ENCODE assay signal across 8 mouse cellular contexts in genomic region chr12:69890476-69890875, GRCm38 (mm10). TPM values are rescaled to one million over a fixed set of nuclear protein-coding genes. Genes with fewer than 3 reads are reported as not detected.
DNase-seq lines count a peak whose midpoint lies in the region; ATAC-seq and TF ChIP-seq lines count a peak whose summit lies in the region.

No protein-coding gene starts in this region.

- H3K27ac ChIP-seq in layer of hippocampus, adult 2 months, result peak overlapping the region; percentile 98
- H3K27ac ChIP-seq in embryonic facial prominence, embryonic 13.5 days, result peak overlapping the region; percentile 23; the same call in 1 of the 2 replicates
- H3K27ac ChIP-seq in limb, embryonic 15.5 days, result peak overlapping the region; percentile 50
- no peak overlapping the region for H3K27ac ChIP-seq in neural tube, embryonic 11.5 days (ENCODE audit: low read depth, low read length)

- peaks cover 12% of the 10 kb centered on the region; the same call in 1 of the 2 replicates for H3K36me3 ChIP-seq in embryonic facial prominence, embryonic 13.5 days
- H3K36me3 ChIP-seq in limb, embryonic 15.5 days, result no peaks in the 10 kb centered on the region
- no peaks in the 10 kb centered on the region for H3K36me3 ChIP-seq in neural tube, embryonic 11.5 days (ENCODE audit: control insufficient read depth, insufficient read depth, low read length)

- H3K9me3 ChIP-seq in embryonic facial prominence, embryonic 13.5 days, result no peaks in the 10 kb centered on the region
- H3K9me3 ChIP-seq in limb, embryonic 15.5 days, result no peaks in the 10 kb centered on the region
- H3K9me3 ChIP-seq in neural tube, embryonic 11.5 days (ENCODE audit: control insufficient read depth, low read length), result no peaks in the 10 kb centered on the region

- no peaks in the 10 kb centered on the region for H3K27me3 ChIP-seq in embryonic facial prominence, embryonic 13.5 days
- H3K27me3 ChIP-seq in limb, embryonic 15.5 days, result no peaks in the 10 kb centered on the region
- H3K27me3 ChIP-seq in neural tube, embryonic 11.5 days (ENCODE audit: control insufficient read depth, insufficient read depth, low read length), result no peaks in the 10 kb centered on the region

- DNase-seq in layer of hippocampus, adult 2 months (ENCODE audit: low spot score in 2 of 2), result no peak
- DNase-seq in layer of hippocampus, postnatal 10 days (ENCODE audit: low spot score in 2 of 2), result no peak
- no peak for DNase-seq in neural tube, embryonic 11.5 days (ENCODE audit: low spot score)
- no peak for DNase-seq in urinary bladder, postnatal 36 days (ENCODE audit: low spot score in 2 of 2)
- DNase-seq in layer of hippocampus, adult 9-11 months, result no peak
- DNase-seq in adrenal gland, postnatal 25 days, result no peak

- H3K4me2 ChIP-seq in embryonic facial prominence, embryonic 13.5 days, result peak overlapping the region; percentile 72
- peak overlapping the region; percentile 68 for H3K4me2 ChIP-seq in limb, embryonic 15.5 days
- H3K4me2 ChIP-seq in neural tube, embryonic 11.5 days (ENCODE audit: low read depth), result peak overlapping the region; percentile 60

- H3K4me3 ChIP-seq in layer of hippocampus, adult 2 months, result peak overlapping the region; percentile 84
- H3K4me3 ChIP-seq in embryonic facial prominence, embryonic 13.5 days, result peak overlapping the region; percentile 74
- peak overlapping the region; percentile 80 for H3K4me3 ChIP-seq in limb, embryonic 15.5 days
- H3K4me3 ChIP-seq in neural tube, embryonic 11.5 days (ENCODE audit: low read depth, low read length), result 0 out of 2 replicates have a peak overlapping the region, but pooled peaks have one; percentile 2

- WGBS in embryonic facial prominence, embryonic 13.5 days, result 22% methylated on average over 5 of the region's 5 CpGs
- 13% methylated on average over 5 of the region's 5 CpGs for WGBS in limb, embryonic 15.5 days
- WGBS in neural tube, embryonic 11.5 days, result 26% methylated on average over 5 of the region's 5 CpGs

- peaks cover 43% of the 10 kb centered on the region for H3K4me1 ChIP-seq in embryonic facial prominence, embryonic 13.5 days
- peaks cover 40% of the 10 kb centered on the region for H3K4me1 ChIP-seq in limb, embryonic 15.5 days
- H3K4me1 ChIP-seq in neural tube, embryonic 11.5 days (ENCODE audit: control insufficient read depth, insufficient read depth, low read length), result peaks cover 13% of the 10 kb centered on the region

- TF ChIP-seq CTCF in layer of hippocampus, adult 2 months (conservative IDR thresholded peaks at IDR 0.05), result no peak

- peak overlapping the region; percentile 57 for H3K9ac ChIP-seq in embryonic facial prominence, embryonic 13.5 days
- peak overlapping the region; percentile 2; the same call in 1 of the 2 replicates for H3K9ac ChIP-seq in limb, embryonic 15.5 days
- H3K9ac ChIP-seq in neural tube, embryonic 11.5 days (ENCODE audit: low read length), result peak overlapping the region; percentile 10; the same call in 1 of the 2 replicates

- no peak for ATAC-seq in embryonic facial prominence, embryonic 13.5 days (ENCODE audit: insufficient number of reproducible peaks, insufficient read depth, low FRiP score, low TSS enrichment, low read depth)
- no peak for ATAC-seq in limb, embryonic 15.5 days (ENCODE audit: insufficient number of reproducible peaks, low FRiP score, low TSS enrichment, low read depth)
- ATAC-seq in neural tube, embryonic 11.5 days (ENCODE audit: insufficient read depth, low FRiP score, low TSS enrichment), result no peak

RNA-seq across cellular contexts. Expression of gene Atl1, which starts 1.9 kb away (rescaled TPM):
- total RNA-seq in layer of hippocampus, adult 2 months (2021), result 100 to 1,000 TPM; 195 TPM
- total RNA-seq in layer of hippocampus, postnatal 10 days (2021), result 100 to 1,000 TPM; 200 to 201 TPM
- 5.5 and 6.6 TPM in 2 replicates for polyA plus RNA-seq in embryonic facial prominence, embryonic 13.5 days (2015; fragmentation: Nextera tagmentation; extraction: Ambion mirVana)
- 4.2 and 6.5 TPM in 2 replicates for polyA plus RNA-seq in limb, embryonic 15.5 days (2015; fragmentation: Nextera tagmentation; extraction: Ambion mirVana)
- 43.1 and 48.1 TPM in 2 replicates for polyA plus RNA-seq in neural tube, embryonic 11.5 days (2014; fragmentation: Nextera tagmentation; extraction: Ambion mirVana)
- 6.3 and 8.0 TPM in 2 replicates for total RNA-seq in adrenal gland, postnatal 25 days (2021)

RNA-seq across cellular contexts. Expression of gene Map4k5, which starts 2.5 kb away (rescaled TPM):
- 10 to 100 TPM; 44.2 to 47.7 TPM for total RNA-seq in layer of hippocampus, adult 2 months (2021)
- 10 to 100 TPM; 46.1 to 47.5 TPM for total RNA-seq in layer of hippocampus, postnatal 10 days (2021)
- 39.5 and 46.3 TPM in 2 replicates for polyA plus RNA-seq in embryonic facial prominence, embryonic 13.5 days (2015; fragmentation: Nextera tagmentation; extraction: Ambion mirVana)
- 33.1 and 38.1 TPM in 2 replicates for polyA plus RNA-seq in limb, embryonic 15.5 days (2015; fragmentation: Nextera tagmentation; extraction: Ambion mirVana)
- polyA plus RNA-seq in neural tube, embryonic 11.5 days (2014; fragmentation: Nextera tagmentation; extraction: Ambion mirVana), result 42.3 and 43.5 TPM in 2 replicates
- total RNA-seq in adrenal gland, postnatal 25 days (2021), result 35.4 and 37.4 TPM in 2 replicates

Comparison
In these comparisons a context has a peak if more than half of its experiments do, and no peak if none do; other contexts are left out.
1. H3K4me3 ChIP-seq: peak in every context shown above with its lines; median percentile 84 in layer of hippocampus, adult 2 months; 80 in limb, embryonic 15.5 days; 74 in embryonic facial prominence, embryonic 13.5 days; 2 in neural tube, embryonic 11.5 days.
2. H3K9ac ChIP-seq: peak in every context shown above with its lines; median percentile 57 in embryonic facial prominence, embryonic 13.5 days; 10 in neural tube, embryonic 11.5 days; 2 in limb, embryonic 15.5 days.
3. RNA of gene Atl1, which starts 1.9 kb away (total RNA-seq): 200 to 201 TPM in layer of hippocampus, postnatal 10 days and 195 TPM in layer of hippocampus, adult 2 months; 6.3 to 8.0 TPM in adrenal gland, postnatal 25 days; every median in the first group is over 10 times any median in the second.
4. Peak in every context shown above with its lines, with median percentiles within 50 percentile points of each other: H3K4me2 ChIP-seq.